Mouse (Mus musculus) thymus, postnatal 10 days (tissue): ENCODE data around the gene Ltbp2.

Experiments used
- DNase-seq, 2 experiments: peaks; one replicate each; pipeline ENCODE4 v3.0.0; 2021; ENCODE audit warnings: low spot score in 2 of 2

The Ltbp2 gene

DNA sequence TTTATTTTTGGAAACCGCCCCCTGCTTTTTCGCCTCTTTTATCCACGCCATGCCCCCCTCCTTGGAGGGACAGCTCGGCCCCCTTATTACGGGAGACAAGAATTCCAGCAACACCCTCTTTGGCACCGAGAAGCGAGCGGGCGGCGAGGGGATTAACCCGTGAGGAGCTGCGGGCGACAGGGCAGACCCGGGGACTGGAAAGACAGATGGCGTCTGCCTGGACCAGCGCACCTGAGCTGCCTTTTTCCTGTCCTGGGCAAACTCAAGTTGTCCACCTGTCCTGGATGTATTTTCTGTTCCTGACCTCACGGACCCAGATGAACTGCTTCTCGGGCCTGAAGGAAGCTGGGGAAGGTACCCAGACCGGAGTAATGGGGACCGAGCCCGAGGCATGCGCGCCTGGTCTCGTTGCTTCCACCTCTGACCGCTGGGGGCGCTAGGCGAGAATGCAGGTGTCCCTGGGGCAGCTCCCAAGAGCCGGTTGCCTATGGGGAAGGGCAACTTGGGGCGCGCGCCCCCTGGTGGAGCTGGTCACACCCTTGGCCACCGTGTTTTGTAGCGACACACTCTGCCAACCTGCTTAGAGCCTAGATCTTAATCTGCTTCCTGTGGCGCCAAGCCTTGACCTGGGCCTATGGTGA lies at the start of gene Ltbp2:
Ltbp2 (minus strand) TSS at position 52 of the 641 bp plus-strand sequence.
- DNase-seq: peak; percentile 84 to 96

DNA sequence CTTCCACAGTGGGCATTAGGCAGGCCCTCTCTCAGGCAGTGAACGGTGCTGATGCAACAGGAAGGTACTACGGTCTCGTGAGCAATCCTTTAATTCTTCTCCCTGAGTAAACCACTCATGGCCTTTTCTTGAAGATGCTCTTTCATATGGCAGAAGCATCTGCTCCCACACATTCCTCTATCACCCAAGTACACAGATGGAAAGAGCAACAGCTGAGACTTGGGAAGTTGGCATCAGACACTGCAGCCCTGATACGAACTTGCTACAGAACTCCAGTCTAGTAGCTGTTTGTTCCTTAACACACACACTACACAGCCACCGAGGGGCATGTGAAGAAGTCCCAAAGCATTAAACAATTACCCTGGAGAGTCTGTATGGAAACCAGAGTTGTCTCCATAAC lies 48.0 kb upstream of the Ltbp2 start:
- DNase-seq: no peak

DNA sequence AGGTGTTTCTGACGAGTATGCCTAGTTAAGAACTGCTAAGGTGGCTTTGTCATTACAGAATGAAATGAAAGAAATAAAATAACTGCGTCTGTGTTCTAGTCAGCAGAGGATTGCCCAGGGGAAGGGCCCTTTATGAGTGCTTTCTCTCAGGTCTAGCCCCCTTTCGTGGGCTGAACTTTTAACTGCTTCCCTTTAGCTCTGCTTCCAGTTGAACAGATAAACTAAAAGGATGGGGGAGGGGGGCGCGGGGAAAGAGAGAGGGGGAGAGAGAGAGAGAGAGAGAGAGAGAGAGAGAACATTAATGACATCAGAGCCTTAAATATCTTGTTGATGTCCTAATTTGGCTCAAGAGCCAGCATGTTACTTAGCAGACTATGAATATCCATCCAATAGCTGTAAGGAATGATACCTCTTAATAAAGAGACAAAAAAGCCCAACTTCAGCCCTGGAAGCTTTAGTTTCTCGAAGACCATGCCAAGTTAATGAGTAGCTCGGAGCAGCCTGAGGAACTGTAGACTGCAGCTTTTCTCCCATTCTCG lies 45.6 kb upstream of the Ltbp2 start:
- no peak for DNase-seq

DNA sequence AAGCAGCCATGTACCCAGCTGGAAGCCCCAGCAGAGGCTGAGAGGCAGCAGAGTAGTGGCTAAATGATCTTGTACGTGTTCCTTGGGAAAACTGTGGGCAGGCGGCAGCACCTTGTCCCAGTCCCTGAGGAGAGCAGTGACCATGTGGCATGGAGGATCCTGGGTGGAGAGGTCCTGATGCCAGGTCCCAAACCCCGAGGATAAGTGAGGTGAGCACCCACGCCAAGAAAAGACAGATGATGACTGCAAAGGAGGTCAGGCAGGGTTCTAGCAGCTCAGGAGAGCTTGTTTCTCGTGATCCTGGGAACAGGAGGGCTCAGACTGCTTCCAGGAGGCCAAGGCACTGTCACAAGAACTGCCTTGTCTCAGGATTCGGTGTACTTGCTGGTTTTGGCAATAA lies 42.5 kb upstream of the Ltbp2 start:
- DNase-seq: no peak

DNA sequence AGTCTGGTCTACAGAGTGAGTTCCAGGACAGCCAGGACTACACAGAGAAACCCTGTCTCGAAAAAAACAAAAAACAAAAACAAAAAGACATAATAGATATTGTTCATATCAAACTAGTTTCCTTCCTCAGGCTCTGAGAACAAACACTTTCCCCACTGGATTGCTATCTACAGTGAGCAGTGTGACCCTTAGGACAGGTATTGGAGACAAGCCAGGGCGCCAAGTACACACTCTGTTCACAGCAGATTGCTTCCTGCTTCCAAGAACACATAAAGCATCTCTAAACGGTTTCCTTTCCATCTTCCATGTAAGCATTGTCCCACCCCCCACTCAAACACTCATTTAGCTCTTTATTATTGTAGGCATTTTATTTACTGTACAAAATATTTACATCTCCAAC lies 41.5 kb upstream of the Ltbp2 start:
- no peak for DNase-seq

DNA sequence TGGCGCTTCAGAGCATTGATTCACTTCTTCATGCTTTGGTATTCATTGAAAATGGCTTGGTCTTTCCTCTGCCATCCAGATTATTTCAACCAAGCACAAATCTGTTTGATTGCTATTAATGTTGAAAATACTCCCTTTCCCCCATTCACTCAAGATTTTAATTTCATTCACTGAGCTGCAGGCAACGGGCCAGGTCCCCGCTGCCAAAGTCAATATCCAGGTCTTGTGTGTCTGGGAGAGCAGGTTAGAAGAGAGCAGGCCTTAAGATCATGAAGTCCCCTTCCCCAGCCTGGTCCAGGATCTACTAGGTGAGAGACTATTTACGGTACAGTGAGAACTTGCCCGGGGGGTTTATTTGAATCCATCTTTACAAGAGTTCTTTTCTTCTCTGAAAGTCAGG lies 38.6 kb upstream of the Ltbp2 start:
- no peak for DNase-seq

DNA sequence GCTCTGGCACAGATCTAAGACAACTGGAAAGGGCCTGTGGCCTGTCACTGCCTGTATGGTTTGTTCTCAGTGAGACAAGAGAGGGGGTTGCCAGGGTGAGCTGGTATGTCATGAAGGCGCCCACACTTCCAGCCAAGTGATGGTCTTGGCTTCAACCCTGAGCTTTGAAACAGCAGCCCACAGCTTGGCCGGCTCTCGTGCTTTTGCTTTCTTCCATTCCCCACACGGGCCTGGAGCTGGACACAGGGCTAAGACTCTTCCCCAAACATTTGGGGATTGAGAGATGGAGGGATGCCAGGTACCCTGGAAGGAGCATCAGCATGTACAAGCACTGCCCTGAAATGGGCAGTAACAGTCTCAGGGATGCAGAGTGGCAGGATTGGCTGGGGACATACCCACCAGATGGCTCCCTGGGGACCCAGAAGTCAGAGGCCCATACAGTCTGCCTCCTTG lies 36.3 kb upstream of the Ltbp2 start:
- DNase-seq: no peak

DNA sequence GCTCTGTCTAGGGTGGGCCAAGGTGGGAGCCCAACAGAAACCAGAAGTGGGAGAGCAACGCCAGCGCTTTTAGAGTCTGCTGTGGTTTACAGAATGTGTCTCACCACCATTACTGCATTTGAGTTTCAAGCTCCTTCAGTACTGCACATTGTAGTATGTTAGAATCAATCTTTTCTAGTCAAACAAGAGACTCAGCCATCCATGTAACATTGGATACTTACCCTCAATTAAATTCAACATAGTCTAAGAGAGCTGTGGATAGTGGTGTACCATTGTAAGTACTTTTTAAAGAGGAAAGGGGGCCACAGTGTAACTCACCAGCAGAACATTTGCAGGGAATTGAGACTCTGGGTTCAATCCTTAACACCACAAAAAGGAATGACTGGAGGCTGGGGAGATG lies 35.3 kb upstream of the Ltbp2 start:
- no peak for DNase-seq

DNA sequence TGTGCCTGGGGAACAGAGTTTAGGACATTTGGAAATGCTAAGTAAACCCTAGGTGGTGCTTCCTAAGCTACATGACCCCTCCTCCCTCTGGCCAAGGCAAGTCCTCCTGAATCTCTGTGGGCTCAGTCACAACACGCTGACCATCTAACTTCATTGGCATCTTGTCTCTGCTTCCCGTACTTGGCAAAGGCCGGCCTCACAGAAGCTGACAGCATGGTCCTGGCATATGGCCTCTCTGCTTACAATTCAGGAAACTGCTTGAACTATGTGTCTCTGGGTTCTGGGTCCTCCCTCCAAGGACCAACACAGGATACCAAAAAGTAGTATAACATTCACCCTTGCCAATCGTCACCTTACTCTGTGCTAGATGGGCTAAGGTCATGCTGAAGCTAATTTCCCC lies 33.7 kb upstream of the Ltbp2 start:
- DNase-seq: no peak

DNA sequence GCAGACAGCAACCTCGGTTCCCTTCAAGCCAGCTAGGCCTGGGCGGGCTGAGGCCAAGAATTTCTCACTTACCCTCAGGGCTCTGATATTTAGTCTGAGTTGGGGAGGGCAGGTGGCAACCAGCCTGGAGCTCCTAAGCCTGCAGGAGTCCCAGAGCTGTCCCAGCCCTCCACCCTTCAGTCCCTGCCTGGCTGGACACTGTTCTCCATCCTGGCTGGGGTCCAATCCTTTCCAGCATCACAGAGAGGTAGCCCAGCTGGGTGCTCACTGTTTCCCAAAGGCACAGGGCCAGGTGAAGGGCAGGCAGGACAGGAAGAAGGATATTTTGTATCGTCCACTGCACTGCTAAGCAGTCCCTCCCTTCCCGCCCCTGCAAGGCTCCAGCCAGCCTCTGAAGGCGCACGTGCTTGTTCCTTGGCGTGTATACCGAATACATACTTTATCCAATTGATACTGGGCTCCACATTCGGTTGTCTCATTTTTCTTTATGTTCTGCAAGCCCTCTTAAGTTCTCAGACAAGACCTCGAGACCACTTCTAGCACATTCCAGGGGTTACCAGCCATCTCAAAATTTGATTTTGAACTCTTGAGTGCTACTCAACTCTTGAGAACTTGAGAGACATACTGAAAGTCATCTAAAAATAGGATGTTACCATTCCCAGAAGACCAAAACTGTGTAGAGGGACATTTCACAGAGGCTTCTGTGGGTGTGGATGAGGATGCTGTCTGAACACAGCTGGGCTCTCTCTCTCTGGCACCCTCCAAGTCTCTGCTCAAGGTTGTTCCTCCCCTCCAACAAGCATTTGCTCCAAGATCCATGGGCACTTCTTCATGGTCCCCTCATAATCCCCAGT lies 31.5 kb upstream of the Ltbp2 start:
- no peak for DNase-seq

DNA sequence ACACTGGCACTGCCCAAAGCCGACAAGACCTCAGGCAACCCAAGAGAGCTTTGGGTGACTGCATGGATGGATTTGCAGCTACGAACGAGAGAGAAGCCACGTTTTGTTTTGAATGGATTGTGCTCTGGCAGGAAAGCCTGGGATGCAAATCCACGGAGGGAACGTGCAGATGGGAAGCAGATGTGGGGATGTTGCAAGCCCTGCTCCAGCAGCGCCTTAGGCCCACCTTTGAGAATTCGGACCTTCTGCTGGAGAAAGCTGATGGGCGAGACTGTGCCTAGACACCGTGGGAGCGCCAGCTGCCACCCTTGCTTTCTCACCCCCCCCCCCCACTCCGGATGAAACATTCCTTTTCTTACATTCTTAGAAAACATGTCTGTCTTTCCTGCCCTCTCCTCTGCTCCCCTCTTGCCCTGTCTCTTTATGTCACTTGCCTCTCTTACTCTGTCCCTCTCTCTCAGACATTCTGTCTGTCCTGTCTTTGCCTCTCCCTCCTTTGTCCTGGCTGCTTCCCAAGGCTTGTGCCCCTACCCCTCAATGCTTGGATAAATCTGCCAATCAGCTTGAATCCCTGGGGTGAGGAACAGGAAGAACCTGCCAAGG lies 30.8 kb upstream of the Ltbp2 start:
- no peak for DNase-seq

DNA sequence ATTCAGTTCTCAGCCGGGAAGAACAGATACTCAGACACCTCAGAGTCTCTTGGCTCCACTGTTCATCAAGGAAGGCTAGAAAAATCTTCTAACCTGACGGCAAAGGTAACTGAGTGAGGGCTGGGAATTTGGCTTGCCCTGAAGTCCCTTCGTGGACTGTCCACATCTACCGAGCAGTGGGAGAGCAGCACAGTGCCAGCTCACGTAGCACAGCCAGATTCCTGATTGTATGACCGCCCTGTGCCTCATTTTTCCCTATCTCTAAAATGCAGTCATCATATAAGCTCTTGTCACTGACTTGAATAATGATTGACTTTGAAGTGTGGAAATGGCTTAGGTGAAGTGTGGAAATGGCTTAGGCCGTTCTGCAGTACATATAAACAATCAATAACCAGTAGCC lies 28.1 kb upstream of the Ltbp2 start:
- DNase-seq: no peak

DNA sequence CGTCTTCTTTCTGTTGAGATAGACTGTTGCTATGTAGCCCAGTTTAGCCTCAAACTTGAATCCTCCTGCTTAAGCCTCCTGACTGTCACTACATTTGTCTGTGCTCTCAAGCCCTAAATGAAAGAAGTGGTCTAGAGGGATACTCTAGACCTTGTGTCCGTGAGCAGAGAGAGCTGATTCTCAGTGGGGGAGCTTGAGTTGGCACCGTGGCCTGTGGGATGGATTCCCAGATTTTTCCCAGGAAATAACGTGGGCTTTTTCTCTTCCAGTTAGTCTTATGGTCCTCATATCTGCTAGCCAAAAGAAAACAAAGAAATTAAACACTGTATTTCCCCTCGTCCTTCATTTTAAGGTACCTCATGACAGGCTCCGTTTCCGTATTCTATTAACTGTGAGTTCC lies 24.0 kb upstream of the Ltbp2 start:
- DNase-seq: no peak

DNA sequence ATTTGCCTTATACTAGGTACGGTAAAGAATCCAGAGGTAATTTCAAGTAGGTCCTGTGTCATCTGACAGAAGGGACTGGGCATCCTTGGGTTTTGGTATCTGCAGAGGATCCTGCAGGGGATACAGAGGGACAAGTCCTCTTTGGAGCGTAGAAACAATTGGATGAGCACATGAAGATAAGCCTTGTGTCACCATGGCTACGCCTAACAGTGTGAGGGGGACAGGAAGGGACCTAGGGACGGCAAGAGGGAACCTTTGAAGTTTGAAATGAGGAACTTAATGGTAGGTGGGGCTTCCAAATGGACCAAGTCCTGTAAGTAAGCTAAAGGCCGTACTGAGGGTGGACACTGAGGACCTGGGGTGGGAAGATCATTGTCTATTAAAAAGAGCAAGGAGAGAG lies 21.0 kb upstream of the Ltbp2 start:
- no peak for DNase-seq

DNA sequence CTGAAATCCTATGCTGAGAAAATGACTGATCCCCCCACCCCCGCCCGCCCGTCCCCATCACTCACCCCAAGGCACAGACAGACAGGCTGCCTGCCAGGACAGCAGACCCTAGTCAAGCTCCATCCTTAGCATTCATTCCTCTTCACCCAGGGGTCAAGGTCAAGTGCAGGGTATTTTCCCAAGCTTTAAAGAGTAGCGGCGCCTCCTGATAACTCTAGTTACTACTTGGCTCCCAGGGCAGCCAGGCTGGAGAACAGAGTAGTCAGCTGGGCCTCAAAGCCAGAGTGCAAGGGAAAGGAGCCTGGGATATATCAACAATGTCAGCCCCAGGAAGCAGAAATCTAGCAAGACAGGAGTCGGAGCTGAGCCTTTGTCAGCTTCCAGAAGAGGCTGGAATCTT lies 19.9 kb upstream of the Ltbp2 start:
- DNase-seq: no peak

DNA sequence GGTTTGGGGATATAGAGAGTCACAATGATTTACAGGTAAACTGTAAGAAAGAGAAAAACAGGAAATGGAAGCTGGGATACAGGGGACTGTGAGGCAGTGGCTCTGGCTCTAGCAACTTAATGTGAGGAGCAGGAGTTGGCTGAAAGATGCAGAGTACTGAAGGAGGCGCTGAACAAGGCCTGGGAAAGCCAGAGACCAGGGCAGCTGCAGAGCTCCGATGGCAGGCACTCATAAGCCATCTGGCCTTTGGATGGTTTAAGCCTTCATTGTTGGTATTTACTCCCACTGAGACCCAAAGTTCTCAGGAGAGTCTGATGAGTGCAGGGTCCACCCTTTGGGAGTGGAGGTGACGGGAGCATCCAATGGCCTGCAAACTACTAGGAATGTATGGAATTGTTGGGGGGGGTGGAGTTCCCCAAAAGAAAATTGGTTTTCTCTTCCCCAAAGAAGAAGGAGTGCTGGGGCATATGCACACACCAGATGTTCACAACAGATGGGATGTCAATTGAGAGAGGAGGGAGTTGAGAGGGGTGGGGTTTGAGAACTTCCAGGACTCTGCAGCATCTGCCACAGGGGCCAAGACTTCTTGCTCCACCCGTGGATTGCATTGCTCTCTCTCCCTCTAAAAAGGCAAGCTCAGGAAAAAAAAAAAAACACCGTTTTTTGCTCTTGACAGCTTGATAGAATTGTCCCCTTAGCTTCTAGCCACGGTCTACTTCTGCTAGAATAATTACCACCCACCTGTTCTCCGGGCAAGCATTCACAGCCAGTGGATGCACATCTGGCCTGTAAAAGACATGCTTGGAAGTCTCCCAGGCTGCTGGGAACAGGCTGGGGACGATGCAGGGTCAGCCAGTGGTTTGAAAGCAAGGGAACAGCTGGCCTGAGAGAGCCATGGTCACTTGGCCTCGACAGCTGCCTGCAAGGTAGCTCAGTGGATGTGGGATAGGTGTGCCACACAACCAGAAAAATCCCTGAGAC lies 17.6 kb upstream of the Ltbp2 start:
- DNase-seq: no peak

DNA sequence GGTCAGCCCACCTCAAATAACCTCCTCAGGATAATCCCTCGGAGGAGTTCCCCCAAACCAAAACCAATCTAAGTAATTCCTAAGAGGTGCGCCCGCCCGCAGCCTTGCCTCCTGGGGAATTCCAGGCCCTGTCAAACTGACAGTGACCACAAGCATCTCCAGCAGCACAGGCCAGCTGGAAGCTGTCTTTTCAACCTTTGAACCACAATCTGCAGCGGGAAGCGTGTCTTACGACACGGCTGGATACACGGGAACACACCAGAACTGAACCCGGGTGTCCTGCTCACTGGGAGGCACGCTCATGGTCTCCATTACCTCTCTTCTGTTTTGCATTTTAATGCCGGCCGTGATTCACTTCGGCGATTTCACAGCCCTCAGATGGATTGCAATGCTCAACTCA lies 14.0 kb upstream of the Ltbp2 start:
- DNase-seq: no peak

DNA sequence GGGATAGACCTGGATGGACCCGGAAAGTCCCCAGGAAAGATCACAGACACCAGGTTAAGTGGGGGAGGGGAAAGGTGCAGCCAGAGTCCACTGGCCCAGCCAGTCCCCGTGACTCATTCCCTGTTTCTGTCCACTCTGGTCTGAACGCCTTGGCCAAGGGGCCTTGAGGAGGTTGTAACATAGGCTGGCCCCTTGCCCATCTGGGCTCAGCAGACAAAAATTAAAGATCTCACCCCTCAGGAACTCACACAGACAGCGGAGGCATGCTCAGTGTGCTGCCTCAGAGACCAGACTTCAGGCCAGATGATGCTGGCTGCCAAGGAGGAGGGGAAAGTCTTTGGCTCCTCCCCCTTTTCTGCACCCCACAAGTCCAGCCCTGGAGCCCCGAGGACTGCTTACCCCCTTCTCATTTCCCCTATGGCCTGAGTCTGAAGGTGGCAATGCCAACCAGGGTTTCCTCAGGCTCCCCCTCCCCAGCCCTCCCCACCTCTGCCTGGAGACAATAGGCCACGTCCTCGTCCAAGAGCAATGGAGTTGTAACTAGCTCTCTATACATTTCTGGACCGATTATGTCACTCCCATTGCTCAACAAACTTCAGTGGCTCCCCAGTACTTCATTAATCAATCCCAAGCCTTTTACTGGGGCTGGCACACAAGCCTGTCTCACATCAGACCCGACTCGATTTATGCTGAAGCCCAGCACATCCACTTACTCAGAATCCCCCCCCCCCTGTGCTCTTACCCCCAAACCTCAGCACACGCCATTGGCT lies 9.0 kb upstream of the Ltbp2 start:
- DNase-seq: no peak

DNA sequence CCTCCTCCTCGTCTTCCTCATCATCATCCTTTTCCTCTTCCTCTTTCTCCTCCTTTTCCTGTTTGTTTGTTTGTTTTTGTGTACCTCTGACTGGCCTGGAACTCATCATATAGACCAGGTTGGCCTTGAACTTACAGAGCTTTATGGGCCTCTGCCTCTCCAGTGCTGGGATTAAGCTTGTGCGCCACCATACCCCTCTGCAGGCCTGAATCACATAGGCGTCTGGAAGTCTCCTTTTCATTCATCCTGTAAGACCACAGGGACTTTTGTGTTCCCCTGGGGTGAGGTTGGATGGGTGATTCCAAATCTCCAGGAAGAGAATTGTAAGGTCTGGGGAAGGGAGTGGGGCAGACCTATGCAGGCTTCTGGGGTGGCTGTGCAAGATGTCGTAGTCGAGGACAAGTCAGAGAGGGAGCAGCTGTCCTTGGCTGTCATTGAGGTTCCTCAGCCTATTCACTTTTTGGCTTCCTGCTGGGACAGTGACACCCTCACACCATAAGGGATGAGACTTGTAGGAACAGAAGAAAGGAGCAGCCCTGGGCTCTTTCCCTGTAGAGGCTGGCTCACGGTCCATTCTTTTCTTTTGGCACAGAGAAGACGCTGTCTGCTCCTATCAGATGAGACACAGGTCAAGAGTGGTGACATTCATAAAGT lies 8.2 kb upstream of the Ltbp2 start:
- no peak for DNase-seq

DNA sequence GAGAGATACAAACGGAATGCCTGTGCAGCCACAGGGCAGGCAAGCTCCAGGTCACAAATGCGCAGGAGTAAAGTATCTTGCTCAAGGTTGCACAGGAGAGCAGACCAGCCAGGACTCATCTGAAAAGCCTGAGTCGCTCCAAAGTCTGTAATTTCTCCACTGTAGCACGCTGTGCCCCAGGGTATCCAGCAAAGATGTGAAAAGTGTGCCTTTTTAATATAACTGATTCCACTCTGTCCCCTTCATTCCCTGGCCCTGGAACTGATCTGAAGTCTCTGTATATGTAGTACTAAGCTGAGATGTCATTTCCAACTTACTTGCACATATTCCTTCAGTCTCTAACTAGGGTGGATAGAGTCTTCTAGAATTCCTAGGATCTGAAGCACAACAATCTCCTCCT lies 6.5 kb upstream of the Ltbp2 start:
- DNase-seq: no peak
